Mouse (Mus musculus) E14TG2a.4 (cell line): ENCODE measurements around the gene Gm6793.

Experiments
- H3K27me3 ChIP-seq: 2 replicates; pipeline ENCODE4 v1.6.1; 2014; ENCODE audit warnings: low read length, control low read depth; ENCODE audit not compliant: insufficient read depth
- H3K36me3 ChIP-seq: 2 replicates; pipeline ENCODE4 v1.6.1; 2014; ENCODE audit warnings: low read length, control low read depth; ENCODE audit not compliant: insufficient read depth
- H3K4me1 ChIP-seq: replicated peaks from 2 replicates; pipeline ENCODE4 v1.6.1; 2014; ENCODE audit warnings: low read depth, low read length, control low read depth
- H3K4me3 ChIP-seq: replicated peaks from 2 replicates; pipeline ENCODE4 v1.5.1; 2014; ENCODE audit warnings: mild to moderate bottlenecking, low read length
- H3K9me3 ChIP-seq: 2 replicates; pipeline ENCODE4 v1.6.1; 2014; ENCODE audit warnings: low read length, control low read depth
- CTCF ChIP-seq: conservative IDR thresholded peaks from 2 replicates; pipeline ENCODE4 v1.5.1; 2014; ENCODE audit warnings: low read length
- NANOG ChIP-seq: IDR thresholded peaks from 2 replicates; pipeline ENCODE4 v1.6.1; 2014; ENCODE audit warnings: borderline replicate concordance, low read length, mixed read lengths
- POU5F1 ChIP-seq: IDR thresholded peaks from 2 replicates; pipeline ENCODE4 v1.6.1; 2014; ENCODE audit warnings: low read length, borderline replicate concordance

The Gm6793 gene

DNA sequence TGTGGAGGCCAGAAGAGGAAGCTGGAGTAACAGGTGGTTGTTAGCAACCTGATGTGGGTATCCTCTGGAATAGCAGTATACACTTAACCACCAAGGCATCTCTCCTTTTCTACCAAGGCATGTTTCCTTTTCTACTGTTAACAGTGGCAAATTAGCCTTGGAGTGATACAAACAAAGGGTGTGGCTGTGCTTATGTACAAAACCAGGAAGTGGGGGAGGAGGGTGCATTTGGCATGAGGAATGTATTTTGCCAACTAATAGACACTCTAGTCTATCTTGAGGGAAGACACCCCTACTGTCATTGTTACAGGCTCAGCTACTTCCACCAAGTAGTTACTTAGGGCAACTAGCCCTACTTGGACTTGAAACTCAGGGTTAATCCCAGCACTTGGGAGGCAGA lies 10.1 kb downstream of the Gm6793 start:
- TF ChIP-seq POU5F1: no peak
- no peak for TF ChIP-seq NANOG
- no peak for TF ChIP-seq CTCF

DNA sequence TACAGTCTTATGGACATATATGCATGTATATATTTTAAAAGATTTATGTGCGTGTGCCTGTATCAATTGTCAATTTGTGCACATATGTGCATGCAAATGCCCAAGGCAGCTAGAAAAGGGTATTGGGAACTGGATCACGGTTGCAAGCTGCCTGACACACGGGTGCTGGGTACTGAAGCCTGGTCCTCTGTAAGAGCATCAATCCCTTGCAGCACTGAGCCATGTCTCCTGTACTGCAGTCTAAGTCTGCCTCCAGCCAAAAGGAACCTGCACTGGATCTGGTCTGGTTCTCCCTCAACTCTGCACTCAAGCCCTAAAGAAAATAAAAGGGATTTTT lies 22.2 kb downstream of the Gm6793 start:
- peak overlapping the region; percentile 99 for H3K4me3 ChIP-seq
- peaks cover 56% of the 10 kb centered on the region for H3K4me1 ChIP-seq
- H3K27me3 ChIP-seq: no peaks in the 10 kb centered on the region
- no peaks in the 10 kb centered on the region for H3K9me3 ChIP-seq
- H3K36me3 ChIP-seq: peaks cover 78% of the 10 kb centered on the region
- TF ChIP-seq POU5F1: no peak
- TF ChIP-seq NANOG: no peak
- no peak for TF ChIP-seq CTCF

More for the DNA sequence above, 10.1 kb downstream of the Gm6793 start:
- Histone ChIP-seq H3K9me3 (no peaks in the 10 kb centered on the region), H3K27me3 (no peaks in the 10 kb centered on the region), H3K36me3 (peaks cover 93% of the 10 kb centered on the region), H3K4me1 (peaks cover 69% of the 10 kb centered on the region), H3K4me3 (no peak overlapping the region)

DNA sequence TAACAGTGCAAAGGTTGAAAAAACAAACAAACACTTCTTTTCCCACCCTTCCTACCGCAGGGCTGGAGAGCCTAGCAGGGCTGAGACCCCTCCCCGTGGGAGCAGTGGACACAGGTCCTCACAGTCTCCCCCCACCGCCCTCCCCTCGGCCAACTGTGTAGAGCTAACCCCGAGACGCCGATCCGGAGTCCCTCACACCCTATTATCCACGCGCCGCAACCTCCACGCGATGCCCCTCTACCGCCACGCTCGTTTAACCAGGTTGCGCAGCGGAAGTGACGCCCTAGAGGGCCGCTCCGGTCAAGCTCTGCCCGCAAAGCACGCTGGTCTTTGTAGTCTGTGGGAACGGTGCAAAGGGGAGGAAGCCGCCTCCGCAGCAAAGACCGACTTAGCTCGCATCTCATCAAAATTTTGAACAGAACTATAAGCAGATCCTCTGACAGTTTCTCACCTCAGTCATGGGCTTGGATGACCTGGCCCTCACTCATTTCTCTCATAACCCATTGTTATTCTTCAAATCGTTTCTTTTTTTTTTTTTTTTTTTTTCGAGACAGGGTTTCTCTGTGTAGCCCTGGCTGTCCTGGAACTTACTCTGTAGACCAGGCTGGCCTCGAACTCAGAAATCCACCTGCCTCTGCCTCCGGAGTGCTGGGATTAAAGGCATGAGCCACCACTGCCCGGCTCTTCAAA lies 22.7 kb downstream of the Gm6793 start, which contains the start of gene Adat1:
Adat1 (minus strand) TSS at position 290 of the 690 bp plus-strand sequence.
- Histone ChIP-seq H3K36me3 (peaks cover 78% of the 10 kb centered on the region), H3K4me1 (peaks cover 56% of the 10 kb centered on the region), H3K9me3 (no peaks in the 10 kb centered on the region), H3K4me3 (peak within 1 kb of the TSS; percentile 99), H3K27me3 (no peaks in the 10 kb centered on the region)
- TF ChIP-seq POU5F1 (no peak), CTCF (no peak)

DNA sequence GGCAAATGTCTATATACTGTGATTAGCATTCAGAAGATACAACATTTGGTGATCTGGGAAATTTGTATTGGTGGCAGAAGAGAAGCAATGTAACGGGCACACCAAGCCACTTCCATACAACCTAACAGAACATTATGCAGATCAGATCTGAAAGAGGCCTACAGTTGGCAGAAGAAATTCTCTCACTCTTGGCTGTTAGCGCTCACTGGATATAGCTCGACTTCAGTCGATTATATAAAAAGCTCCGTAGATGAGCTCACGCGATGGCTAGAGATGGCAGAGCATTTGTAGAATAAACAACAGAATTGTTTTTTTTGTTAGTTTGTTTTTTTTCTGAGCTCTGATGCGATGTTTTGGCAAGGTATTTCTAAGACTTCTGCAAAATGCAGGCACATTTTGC lies 23.6 kb downstream of the Gm6793 start:
- Histone ChIP-seq H3K9me3 (no peaks in the 10 kb centered on the region), H3K4me1 (peaks cover 49% of the 10 kb centered on the region), H3K4me3 (peak overlapping the region; percentile 99), H3K27me3 (no peaks in the 10 kb centered on the region), H3K36me3 (peaks cover 76% of the 10 kb centered on the region)
- TF ChIP-seq NANOG (no peak), CTCF (no peak), POU5F1 (no peak)

DNA sequence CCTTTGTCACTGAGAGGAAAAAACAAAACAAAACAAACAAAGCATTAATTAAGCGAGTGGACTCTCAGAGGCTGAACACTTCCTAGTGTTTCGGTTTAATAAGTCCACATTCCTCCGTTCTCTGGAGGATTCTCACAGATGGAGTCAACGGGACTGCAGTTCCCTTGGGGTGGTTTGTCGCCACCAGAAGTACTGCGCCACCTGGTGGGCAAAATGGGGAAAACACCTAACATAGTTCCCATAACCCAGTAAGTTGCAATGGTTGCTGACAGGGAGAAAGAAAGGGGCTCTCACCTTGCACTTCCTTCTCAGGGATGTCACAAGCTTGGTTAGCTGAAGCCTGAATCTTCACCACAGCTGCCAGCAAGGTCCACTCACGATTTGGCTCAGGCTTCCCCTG lies 24.9 kb downstream of the Gm6793 start:
- Histone ChIP-seq H3K9me3 (no peaks in the 10 kb centered on the region), H3K36me3 (peaks cover 76% of the 10 kb centered on the region)

DNA sequence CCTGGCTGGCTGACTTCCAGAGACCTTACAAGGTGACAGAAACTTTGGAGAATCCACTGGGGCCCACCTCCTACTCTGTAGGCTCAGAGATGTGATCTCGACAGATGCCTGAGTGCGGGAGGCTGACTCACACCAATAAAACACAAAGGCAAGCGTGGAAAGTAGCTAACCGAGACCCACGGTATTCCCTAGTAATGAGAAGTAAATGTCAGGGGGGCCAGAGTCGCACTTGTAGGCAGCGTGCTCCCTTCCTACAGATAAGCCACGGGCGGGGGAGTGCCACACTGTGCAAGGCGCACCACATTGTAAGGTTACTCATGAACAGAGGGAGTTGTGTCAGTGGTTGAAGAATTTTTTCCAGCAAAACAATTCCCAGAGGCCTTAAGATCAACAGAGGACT lies 30.3 kb downstream of the Gm6793 start:
- TF ChIP-seq NANOG (no peak), POU5F1 (no peak), CTCF (no peak)
- H3K36me3 ChIP-seq: peaks cover 97% of the 10 kb centered on the region
- no peak overlapping the region for H3K4me3 ChIP-seq
- peaks cover 36% of the 10 kb centered on the region for H3K4me1 ChIP-seq
- no peaks in the 10 kb centered on the region for H3K27me3 ChIP-seq
- no peaks in the 10 kb centered on the region for H3K9me3 ChIP-seq

More for the DNA sequence above, 24.9 kb downstream of the Gm6793 start:
- Histone ChIP-seq H3K4me1 (peaks cover 53% of the 10 kb centered on the region), H3K27me3 (no peaks in the 10 kb centered on the region), H3K4me3 (peak overlapping the region; percentile 56)
- TF ChIP-seq NANOG (no peak), CTCF (peak; percentile 83)

DNA sequence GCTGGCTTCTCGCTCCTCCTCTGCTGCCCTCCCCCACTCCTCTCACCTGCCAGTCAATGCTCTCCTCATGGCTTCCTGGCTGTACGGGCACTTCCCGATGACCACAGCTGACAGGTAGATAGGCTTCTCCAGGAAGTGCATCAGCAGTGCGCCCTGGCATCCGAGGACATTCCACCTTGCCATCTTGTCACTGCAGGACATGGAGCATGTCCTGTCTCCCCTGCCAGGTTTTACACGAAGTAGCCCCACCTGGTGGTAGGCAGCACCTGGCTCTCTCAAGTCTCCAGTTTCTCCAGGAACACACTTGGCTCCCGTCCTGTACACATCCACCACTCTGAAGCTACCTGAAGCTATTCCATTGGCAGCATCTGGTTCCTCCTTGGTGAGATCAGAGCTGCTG lies 32.7 kb downstream of the Gm6793 start:
- H3K9me3 ChIP-seq: no peaks in the 10 kb centered on the region
- H3K4me3 ChIP-seq: no peak overlapping the region
- TF ChIP-seq POU5F1 (no peak), CTCF (peak; percentile 58)
- peaks cover 95% of the 10 kb centered on the region for H3K36me3 ChIP-seq
- H3K27me3 ChIP-seq: no peaks in the 10 kb centered on the region
- peaks cover 40% of the 10 kb centered on the region for H3K4me1 ChIP-seq

DNA sequence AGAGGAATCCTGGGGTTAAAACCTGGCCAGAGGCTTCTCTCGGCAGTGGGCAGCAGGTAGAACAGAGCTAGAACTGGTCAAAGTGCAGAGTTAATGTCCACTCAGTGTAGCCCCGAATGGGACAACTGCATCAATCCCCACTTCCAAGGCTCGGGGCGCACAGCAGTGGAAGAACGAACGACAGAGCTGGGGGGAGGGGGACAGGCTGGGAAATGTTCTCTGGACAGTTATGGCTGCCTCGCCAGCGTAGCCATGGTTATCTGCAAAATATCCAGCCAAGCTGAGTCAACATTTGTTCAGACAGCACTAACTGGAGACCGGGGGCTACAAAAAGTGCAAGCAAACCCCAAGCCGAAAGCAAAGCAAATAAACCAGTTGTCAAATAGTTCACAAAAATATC lies 36.7 kb downstream of the Gm6793 start:
- peaks cover 15% of the 10 kb centered on the region for H3K9me3 ChIP-seq
- H3K4me3 ChIP-seq: no peak overlapping the region
- no peaks in the 10 kb centered on the region for H3K27me3 ChIP-seq
- peaks cover 41% of the 10 kb centered on the region for H3K4me1 ChIP-seq
- TF ChIP-seq NANOG (no peak), CTCF (no peak), POU5F1 (no peak)
- H3K36me3 ChIP-seq: peaks cover 97% of the 10 kb centered on the region

DNA sequence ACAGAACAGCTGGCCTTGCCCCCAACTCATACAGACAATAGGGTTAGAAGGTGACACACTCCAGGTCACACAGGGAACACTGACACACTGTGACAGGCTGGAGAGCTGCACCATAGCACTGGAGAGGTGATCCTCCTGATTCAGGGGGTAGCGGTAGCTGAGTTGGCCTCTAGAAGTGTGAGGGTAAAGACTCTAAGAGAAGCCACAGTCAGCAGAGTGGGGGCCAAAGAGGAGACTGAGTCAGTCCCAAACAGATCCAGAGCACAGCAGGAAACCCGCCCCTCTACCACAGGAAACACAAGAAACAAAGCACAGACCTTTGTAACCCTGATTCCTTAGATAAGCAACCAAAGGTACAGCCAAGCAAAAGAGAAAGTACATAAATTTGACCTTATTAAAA lies 38.5 kb downstream of the Gm6793 start:
- TF ChIP-seq POU5F1 (no peak), NANOG (no peak), CTCF (no peak)
- Histone ChIP-seq H3K36me3 (peaks cover 95% of the 10 kb centered on the region), H3K4me1 (peaks cover 28% of the 10 kb centered on the region)

More for the DNA sequence above, 38.5 kb downstream of the Gm6793 start:
- Histone ChIP-seq H3K27me3 (no peaks in the 10 kb centered on the region), H3K9me3 (peaks cover 16% of the 10 kb centered on the region), H3K4me3 (no peak overlapping the region)
